Mouse (Mus musculus): ENCODE measurements around the gene Hpse2. TPM values are rescaled to one million over a fixed set of nuclear protein-coding genes. Genes with fewer than 3 reads are reported as not detected.

The Hpse2 gene
- polyA plus RNA-seq, 1 experiment: 0.36 TPM

DNA sequence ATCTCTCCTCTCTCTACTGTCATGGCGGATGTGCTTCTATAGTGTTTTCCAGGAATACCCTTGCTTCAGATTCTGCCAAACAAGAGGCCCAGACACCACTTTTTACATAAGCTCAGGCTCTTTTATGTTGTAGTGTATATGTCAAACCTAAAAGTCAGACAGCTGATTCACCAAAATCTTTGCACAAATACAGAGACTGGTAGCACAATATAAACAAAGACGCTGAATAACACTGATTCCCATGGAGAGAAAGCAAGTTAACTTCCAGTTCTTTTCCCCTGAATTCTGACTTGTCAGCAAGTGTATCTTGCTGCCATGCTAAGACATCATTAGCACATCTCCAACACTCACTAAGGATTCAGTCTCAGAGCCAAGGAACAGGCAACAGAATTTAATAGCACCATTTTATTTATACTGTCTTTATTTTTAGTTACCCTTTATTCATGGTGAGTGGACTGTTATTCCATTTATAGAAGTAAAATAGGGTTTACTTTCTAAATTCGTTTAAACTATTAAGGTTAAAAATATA is 212.7 kb downstream of the Hpse2 start:
- Histone ChIP-seq H3K4me1 (replicated peaks; ENCODE audit: control insufficient read depth, insufficient read depth, low read length) (no peaks in the 10 kb centered on the region), H3K27ac (ENCODE audit: control insufficient read depth, insufficient read depth, low read length) (no peak overlapping the region), H3K4me3 (ENCODE audit: control insufficient read depth, insufficient read depth, low read length) (no peak overlapping the region), H3K36me3 (ENCODE audit: control insufficient read depth, insufficient read depth, low read length) (no peaks in the 10 kb centered on the region), H3K27me3 (ENCODE audit: control insufficient read depth, insufficient read depth, low read length) (no peaks in the 10 kb centered on the region)
- WGBS: 94% methylated on average over 3 of the region's 3 CpGs
- no peak for TF ChIP-seq POLR2A (IDR thresholded peaks at IDR 0.05; ENCODE audit: control insufficient read depth, extremely low read depth, insufficient read depth, low read length, poor library complexity)
- TF ChIP-seq CTCF (IDR thresholded peaks at IDR 0.05; ENCODE audit: borderline replicate concordance, control insufficient read depth, extremely low read depth, insufficient read depth, low read length, poor library complexity): no peak
- DNase-seq: no peak

GRCm38 (mm10) chr19:43174812-43175211 is 213.3 kb downstream of the Hpse2 start:
- 87% methylated on average over 2 of the region's 2 CpGs for WGBS
- Histone ChIP-seq H3K36me3 (ENCODE audit: control insufficient read depth, insufficient read depth, low read length) (no peaks in the 10 kb centered on the region), H3K27ac (ENCODE audit: control insufficient read depth, insufficient read depth, low read length) (no peak overlapping the region), H3K4me3 (ENCODE audit: control insufficient read depth, insufficient read depth, low read length) (no peak overlapping the region), H3K27me3 (ENCODE audit: control insufficient read depth, insufficient read depth, low read length) (no peaks in the 10 kb centered on the region), H3K4me1 (replicated peaks; ENCODE audit: control insufficient read depth, insufficient read depth, low read length) (no peaks in the 10 kb centered on the region)
- DNase-seq: no peak
- TF ChIP-seq POLR2A (IDR thresholded peaks at IDR 0.05; ENCODE audit: control insufficient read depth, extremely low read depth, insufficient read depth, low read length, poor library complexity) (no peak), CTCF (IDR thresholded peaks at IDR 0.05; ENCODE audit: borderline replicate concordance, control insufficient read depth, extremely low read depth, insufficient read depth, low read length, poor library complexity) (no peak)

DNA sequence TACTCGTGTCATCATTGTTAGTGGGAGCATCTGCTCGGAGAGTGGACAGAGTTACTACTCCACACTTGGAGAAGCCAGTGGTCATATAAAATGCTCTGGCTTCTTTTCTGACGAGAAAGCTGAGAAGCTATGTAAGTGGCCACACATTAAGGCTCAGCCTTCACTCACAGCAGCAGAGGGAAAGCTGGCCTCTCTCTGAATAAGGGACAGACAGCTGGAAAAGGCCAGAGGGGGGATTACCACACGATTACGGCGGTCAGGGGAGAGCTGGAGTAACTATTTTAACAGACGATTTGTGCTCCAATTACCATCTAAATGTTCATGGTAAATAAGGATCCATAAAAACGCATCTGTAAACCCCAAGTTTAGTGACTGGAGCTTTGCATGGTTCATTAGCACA is 232.1 kb downstream of the Hpse2 start:
- no peak overlapping the region for H3K27ac ChIP-seq (ENCODE audit: control insufficient read depth, insufficient read depth, low read length)
- 85% methylated on average over 8 of the region's 8 CpGs for WGBS
- DNase-seq: no peak
- no peaks in the 10 kb centered on the region for H3K27me3 ChIP-seq (ENCODE audit: control insufficient read depth, insufficient read depth, low read length)
- TF ChIP-seq POLR2A (IDR thresholded peaks at IDR 0.05; ENCODE audit: control insufficient read depth, extremely low read depth, insufficient read depth, low read length, poor library complexity): no peak
- no peak for TF ChIP-seq CTCF (IDR thresholded peaks at IDR 0.05; ENCODE audit: borderline replicate concordance, control insufficient read depth, extremely low read depth, insufficient read depth, low read length, poor library complexity)
- no peaks in the 10 kb centered on the region for H3K36me3 ChIP-seq (ENCODE audit: control insufficient read depth, insufficient read depth, low read length)
- no peak overlapping the region for H3K4me3 ChIP-seq (ENCODE audit: control insufficient read depth, insufficient read depth, low read length)
- no peaks in the 10 kb centered on the region for H3K4me1 ChIP-seq (replicated peaks; ENCODE audit: control insufficient read depth, insufficient read depth, low read length)

GRCm38 (mm10) chr19:43155582-43155981 is 232.6 kb downstream of the Hpse2 start:
- 96% methylated on average over 5 of the region's 5 CpGs for WGBS
- H3K27me3 ChIP-seq (ENCODE audit: control insufficient read depth, insufficient read depth, low read length): no peaks in the 10 kb centered on the region
- no peak overlapping the region for H3K4me3 ChIP-seq (ENCODE audit: control insufficient read depth, insufficient read depth, low read length)
- no peak for DNase-seq
- H3K27ac ChIP-seq (ENCODE audit: control insufficient read depth, insufficient read depth, low read length): no peak overlapping the region
- H3K36me3 ChIP-seq (ENCODE audit: control insufficient read depth, insufficient read depth, low read length): no peaks in the 10 kb centered on the region
- H3K4me1 ChIP-seq (replicated peaks; ENCODE audit: control insufficient read depth, insufficient read depth, low read length): no peaks in the 10 kb centered on the region
- TF ChIP-seq POLR2A (IDR thresholded peaks at IDR 0.05; ENCODE audit: control insufficient read depth, extremely low read depth, insufficient read depth, low read length, poor library complexity): no peak
- TF ChIP-seq CTCF (IDR thresholded peaks at IDR 0.05; ENCODE audit: borderline replicate concordance, control insufficient read depth, extremely low read depth, insufficient read depth, low read length, poor library complexity): no peak

DNA sequence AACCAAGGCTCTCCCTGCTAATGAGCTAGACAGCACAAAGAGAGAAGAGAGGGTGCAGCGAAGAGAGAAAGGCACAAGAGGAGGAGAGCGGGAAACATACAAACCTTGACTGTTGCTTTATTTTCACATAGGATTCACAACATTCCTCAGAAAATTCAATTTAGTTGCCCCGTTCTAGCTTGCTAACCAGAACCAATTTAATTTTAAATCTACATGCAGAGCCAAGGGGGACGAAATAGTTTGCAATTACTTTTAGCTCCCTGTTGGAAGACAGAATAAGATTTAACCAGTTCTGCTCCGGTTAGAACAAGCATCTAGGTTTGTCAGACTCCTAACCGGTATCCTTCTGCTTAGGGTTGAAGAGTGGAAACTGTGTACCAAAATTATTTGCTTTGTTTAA is 240.3 kb downstream of the Hpse2 start:
- no peaks in the 10 kb centered on the region for H3K27me3 ChIP-seq (ENCODE audit: control insufficient read depth, insufficient read depth, low read length)
- no peaks in the 10 kb centered on the region for H3K4me1 ChIP-seq (replicated peaks; ENCODE audit: control insufficient read depth, insufficient read depth, low read length)
- no peak overlapping the region for H3K27ac ChIP-seq (ENCODE audit: control insufficient read depth, insufficient read depth, low read length)
- TF ChIP-seq CTCF (IDR thresholded peaks at IDR 0.05; ENCODE audit: borderline replicate concordance, control insufficient read depth, extremely low read depth, insufficient read depth, low read length, poor library complexity) (no peak), POLR2A (IDR thresholded peaks at IDR 0.05; ENCODE audit: control insufficient read depth, extremely low read depth, insufficient read depth, low read length, poor library complexity) (no peak)
- no peaks in the 10 kb centered on the region for H3K36me3 ChIP-seq (ENCODE audit: control insufficient read depth, insufficient read depth, low read length)
- no peak overlapping the region for H3K4me3 ChIP-seq (ENCODE audit: control insufficient read depth, insufficient read depth, low read length)
- WGBS: 95% methylated on average over 6 of the region's 6 CpGs
- no peak for DNase-seq

DNA sequence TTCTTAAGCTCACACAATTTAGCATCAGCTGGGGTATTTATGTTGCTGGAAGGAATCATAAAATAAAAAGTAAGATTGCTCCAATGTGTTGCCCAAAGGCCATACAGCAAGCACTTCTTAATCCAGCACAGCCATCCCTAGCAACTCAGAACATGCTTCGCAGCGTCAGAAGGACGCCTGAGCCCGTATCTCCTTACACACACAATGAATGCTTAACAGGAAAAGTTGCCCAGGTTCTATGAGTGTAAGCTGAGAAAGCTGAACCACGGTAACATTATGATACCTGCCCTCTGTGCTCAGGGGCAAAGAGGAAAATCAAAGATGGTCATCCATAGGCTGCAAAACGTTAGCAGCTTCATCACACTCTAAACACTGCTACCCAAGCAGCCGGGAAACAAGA is 241.3 kb downstream of the Hpse2 start:
- TF ChIP-seq POLR2A (IDR thresholded peaks at IDR 0.05; ENCODE audit: control insufficient read depth, extremely low read depth, insufficient read depth, low read length, poor library complexity) (no peak), CTCF (IDR thresholded peaks at IDR 0.05; ENCODE audit: borderline replicate concordance, control insufficient read depth, extremely low read depth, insufficient read depth, low read length, poor library complexity) (no peak)
- WGBS: 91% methylated on average over 7 of the region's 7 CpGs
- no peak overlapping the region for H3K27ac ChIP-seq (ENCODE audit: control insufficient read depth, insufficient read depth, low read length)
- DNase-seq: no peak
- H3K27me3 ChIP-seq (ENCODE audit: control insufficient read depth, insufficient read depth, low read length): no peaks in the 10 kb centered on the region
- H3K4me3 ChIP-seq (ENCODE audit: control insufficient read depth, insufficient read depth, low read length): no peak overlapping the region
- H3K36me3 ChIP-seq (ENCODE audit: control insufficient read depth, insufficient read depth, low read length): no peaks in the 10 kb centered on the region
- no peaks in the 10 kb centered on the region for H3K4me1 ChIP-seq (replicated peaks; ENCODE audit: control insufficient read depth, insufficient read depth, low read length)

- H3K4me3 ChIP-seq (ENCODE audit: control insufficient read depth, insufficient read depth, low read length): no peak overlapping the region
- 76% methylated on average over 3 of the region's 3 CpGs for WGBS
Measured at GRCm38 (mm10) chr19:43141646-43142045, 246.5 kb downstream of the Hpse2 start.

More at GRCm38 (mm10) chr19:43141646-43142045, 246.5 kb downstream of the Hpse2 start:
- H3K36me3 ChIP-seq (ENCODE audit: control insufficient read depth, insufficient read depth, low read length): no peaks in the 10 kb centered on the region
- H3K4me1 ChIP-seq (replicated peaks; ENCODE audit: control insufficient read depth, insufficient read depth, low read length): no peaks in the 10 kb centered on the region
- no peak for DNase-seq
- no peaks in the 10 kb centered on the region for H3K27me3 ChIP-seq (ENCODE audit: control insufficient read depth, insufficient read depth, low read length)
- no peak overlapping the region for H3K27ac ChIP-seq (ENCODE audit: control insufficient read depth, insufficient read depth, low read length)
- TF ChIP-seq POLR2A (IDR thresholded peaks at IDR 0.05; ENCODE audit: control insufficient read depth, extremely low read depth, insufficient read depth, low read length, poor library complexity) (no peak), CTCF (IDR thresholded peaks at IDR 0.05; ENCODE audit: borderline replicate concordance, control insufficient read depth, extremely low read depth, insufficient read depth, low read length, poor library complexity) (no peak)

Measured in thymus, adult 2 months (tissue).